In the genomic region with DNA sequence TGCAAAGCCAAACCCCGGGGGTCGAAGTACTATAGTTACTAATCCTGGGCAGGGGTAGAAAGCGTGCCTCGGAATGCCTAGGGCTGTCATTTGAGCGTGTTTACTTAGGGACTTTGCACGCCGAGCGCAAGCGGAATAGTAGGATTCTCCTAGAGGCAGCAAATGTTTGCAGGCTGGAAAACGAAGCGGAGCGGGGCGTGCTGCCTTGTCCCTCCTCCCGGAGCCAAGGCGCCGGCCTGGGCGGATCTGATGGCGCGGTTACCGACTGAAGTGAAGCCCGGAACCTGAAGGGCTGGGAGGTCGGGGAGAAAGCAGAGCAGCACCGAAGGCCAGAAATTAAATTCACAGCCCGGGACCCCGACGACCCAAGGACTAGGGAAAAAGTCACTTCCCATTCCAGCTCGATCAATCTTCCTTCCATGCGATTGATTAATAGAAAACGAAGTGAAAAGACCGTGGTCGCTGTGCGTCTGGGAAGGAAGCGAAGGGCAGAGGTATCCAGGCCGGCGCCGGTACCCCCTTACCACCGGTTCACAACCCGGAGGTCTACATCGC, we compare ENCODE assay signal across 10 mouse cellular contexts. TPM values are rescaled to one million over a fixed set of nuclear protein-coding genes. Genes with fewer than 3 reads are reported as not detected.
DNase-seq lines count a peak whose midpoint lies in the region; ATAC-seq and TF ChIP-seq lines count a peak whose summit lies in the region.
"Had no signal": no experiment of that assay in that cellular context is flagged by ENCODE, and none has a peak within 500 bp of the region (broad histone marks: within the 10 kb centered on the region; RNA-seq: fewer than 3 reads in every experiment).

No protein-coding gene starts in this region.

- no peaks in the 10 kb centered on the region for H3K36me3 ChIP-seq in kidney, adult 2 months (ENCODE audit: control insufficient read depth, insufficient read depth, low read length)
- no peaks in the 10 kb centered on the region for H3K36me3 ChIP-seq in heart, embryonic 12.5 days
- no peaks in the 10 kb centered on the region for H3K36me3 ChIP-seq in limb, embryonic 13.5 days
- H3K36me3 ChIP-seq in neural tube, embryonic 15.5 days, result no peaks in the 10 kb centered on the region

- H3K4me1 ChIP-seq in kidney, adult 2 months (ENCODE audit: control insufficient read depth, insufficient read depth, low read length), result no peaks in the 10 kb centered on the region
- H3K4me1 ChIP-seq in heart, embryonic 12.5 days (replicated peaks), result peaks cover 45% of the 10 kb centered on the region
- H3K4me1 ChIP-seq in limb, embryonic 13.5 days, result peaks cover 49% of the 10 kb centered on the region
- peaks cover 33% of the 10 kb centered on the region for H3K4me1 ChIP-seq in neural tube, embryonic 15.5 days

- peaks cover 3% of the 10 kb centered on the region for H3K27me3 ChIP-seq in kidney, adult 2 months (replicated peaks; ENCODE audit: control insufficient read depth, insufficient read depth, low read length)
- H3K27me3 ChIP-seq in heart, embryonic 12.5 days (replicated peaks), result peaks cover 42% of the 10 kb centered on the region
- peaks cover 98% of the 10 kb centered on the region for H3K27me3 ChIP-seq in limb, embryonic 13.5 days
- peaks cover 81% of the 10 kb centered on the region for H3K27me3 ChIP-seq in neural tube, embryonic 15.5 days (replicated peaks)
- H3K27me3 ChIP-seq: Patski had no signal

- no peaks in the 10 kb centered on the region for H3K9me3 ChIP-seq in heart, embryonic 12.5 days (replicated peaks)
- H3K9me3 ChIP-seq in limb, embryonic 13.5 days, result no peaks in the 10 kb centered on the region
- H3K9me3 ChIP-seq in neural tube, embryonic 15.5 days (replicated peaks), result no peaks in the 10 kb centered on the region

- WGBS in kidney, adult 2 months, result 3% methylated on average over 39 of the region's 39 CpGs
- under 1% methylated on average over 39 of the region's 39 CpGs for WGBS in heart, embryonic 12.5 days
- WGBS in limb, embryonic 13.5 days, result under 1% methylated on average over 39 of the region's 39 CpGs
- WGBS in neural tube, embryonic 15.5 days, result under 1% methylated on average over 38 of the region's 39 CpGs

- H3K4me3 ChIP-seq in kidney, adult 2 months (ENCODE audit: insufficient read depth, low read depth, low read length), result peak overlapping the region; percentile 26
- peak overlapping the region; percentile 48 for H3K4me3 ChIP-seq in heart, embryonic 12.5 days
- H3K4me3 ChIP-seq in limb, embryonic 13.5 days, result peak overlapping the region; percentile 38
- H3K4me3 ChIP-seq in neural tube, embryonic 15.5 days (replicated peaks), result peak overlapping the region; percentile 5

- no peak for TF ChIP-seq POLR2A in kidney, adult 2 months (IDR thresholded peaks at IDR 0.05; ENCODE audit: low read depth, low read length)

- peak overlapping the region; percentile 42 for H3K27ac ChIP-seq in kidney, adult 2 months (ENCODE audit: insufficient read depth, low read depth, low read length)
- no peak overlapping the region; the same call in 1 of the 2 replicates for H3K27ac ChIP-seq in heart, embryonic 12.5 days (ENCODE audit: poor library complexity, severe bottlenecking)
- no peak overlapping the region for H3K27ac ChIP-seq in limb, embryonic 13.5 days
- no peak overlapping the region for H3K27ac ChIP-seq in neural tube, embryonic 15.5 days (replicated peaks)

- no peak for DNase-seq in kidney, adult 2 months
- DNase-seq in kidney, postnatal 25 days, result no peak
- peak; percentile 38 for DNase-seq in adrenal gland, postnatal 14 days
- no peak for DNase-seq in T-cell, adult 2 months (ENCODE audit: low spot score)
- DNase-seq in spleen, postnatal 36 days (ENCODE audit: low spot score in 2 of 2), result no peak

- peak overlapping the region; percentile 95 for H3K4me2 ChIP-seq in heart, embryonic 12.5 days
- peak overlapping the region; percentile 64 for H3K4me2 ChIP-seq in limb, embryonic 13.5 days (replicated peaks)
- peak overlapping the region; percentile 52 for H3K4me2 ChIP-seq in neural tube, embryonic 15.5 days

- no peak for ATAC-seq in heart, embryonic 12.5 days (ENCODE audit: insufficient number of reproducible peaks, low FRiP score)
- ATAC-seq in limb, embryonic 13.5 days (ENCODE audit: low FRiP score, low read depth), result no peak
- no peak for ATAC-seq in neural tube, embryonic 15.5 days (ENCODE audit: low FRiP score)
- ATAC-seq: Patski had no signal

- H3K9ac ChIP-seq in heart, embryonic 12.5 days, result peak overlapping the region; percentile 61; the same call in 1 of the 2 replicates
- peak overlapping the region; percentile 35; the same call in 1 of the 2 replicates for H3K9ac ChIP-seq in limb, embryonic 13.5 days
- no peak overlapping the region for H3K9ac ChIP-seq in neural tube, embryonic 15.5 days (replicated peaks)

- TF ChIP-seq CTCF in kidney, adult 2 months (conservative IDR thresholded peaks at IDR 0.05; ENCODE audit: insufficient read depth, insufficient read length, low read depth, low read length), result no peak

RNA-seq across cellular contexts. Expression of gene 4930412O13Rik, which starts 1.4 kb away (rescaled TPM):
- polyA plus RNA-seq in kidney, adult 2 months (2012; rRNA removed), result 0.39 and 1.4 TPM in 2 replicates
- total RNA-seq in adrenal gland, postnatal 14 days (2021), result 1.3 and 1.4 TPM in 2 replicates
- polyA plus RNA-seq in heart, embryonic 12.5 days (2016; fragmentation: Nextera tagmentation; extraction: Ambion mirVana), result 1.7 and 1.8 TPM in 2 replicates
- polyA plus RNA-seq in limb, embryonic 13.5 days (2015; fragmentation: Nextera tagmentation; extraction: Ambion mirVana), result 0.23 TPM in 1 of 2 replicates, not detected in the other
- polyA plus RNA-seq in neural tube, embryonic 15.5 days (2015; fragmentation: Nextera tagmentation; extraction: Ambion mirVana), result 0.23 TPM in 1 of 2 replicates, not detected in the other
- polyA plus RNA-seq: large intestine, adult 2 months; Patski had no signal

RNA-seq across cellular contexts. Expression of gene 9230102O04Rik, which starts 6.9 kb away (rescaled TPM):
- 1.6 and 2.8 TPM in 2 replicates for polyA plus RNA-seq in kidney, adult 2 months (2012; rRNA removed)
- not detected in 2 replicates for total RNA-seq in adrenal gland, postnatal 14 days (2021)
- polyA plus RNA-seq in heart, embryonic 12.5 days (2016; fragmentation: Nextera tagmentation; extraction: Ambion mirVana), result 1.0 TPM in 1 of 2 replicates, not detected in the other
- polyA plus RNA-seq in limb, embryonic 13.5 days (2015; fragmentation: Nextera tagmentation; extraction: Ambion mirVana), result not detected in 2 replicates
- polyA plus RNA-seq in neural tube, embryonic 15.5 days (2015; fragmentation: Nextera tagmentation; extraction: Ambion mirVana), result 0.49 TPM in 1 of 2 replicates, not detected in the other
- polyA plus RNA-seq: large intestine, adult 2 months; Patski had no signal

RNA-seq across cellular contexts. Expression of gene Gata3, which starts 7.4 kb away (rescaled TPM):
- 14.9 and 15.4 TPM in 2 replicates for polyA plus RNA-seq in kidney, adult 2 months (2012; rRNA removed)
- 17.3 and 19.1 TPM in 2 replicates for total RNA-seq in adrenal gland, postnatal 14 days (2021)
- 7.9 and 8.0 TPM in 2 replicates for polyA plus RNA-seq in heart, embryonic 12.5 days (2016; fragmentation: Nextera tagmentation; extraction: Ambion mirVana)
- polyA plus RNA-seq in limb, embryonic 13.5 days (2015; fragmentation: Nextera tagmentation; extraction: Ambion mirVana), result 7.8 and 8.9 TPM in 2 replicates
- polyA plus RNA-seq in neural tube, embryonic 15.5 days (2015; fragmentation: Nextera tagmentation; extraction: Ambion mirVana), result 15.6 and 16.0 TPM in 2 replicates
